Mouse (Mus musculus): ENCODE measurements at regions not wholly inside any gene's neighbourhood (a gene's known extent, or its start where the extent isn't known, plus 50 kb on each side); places are given as distances from the start of the nearest gene placed in this dataset.
"Not testable (repeated sequence)": the region's sequence is repeated elsewhere in the genome, so short reads cannot be mapped to it uniquely, and the experiment has no call there.

DNA sequence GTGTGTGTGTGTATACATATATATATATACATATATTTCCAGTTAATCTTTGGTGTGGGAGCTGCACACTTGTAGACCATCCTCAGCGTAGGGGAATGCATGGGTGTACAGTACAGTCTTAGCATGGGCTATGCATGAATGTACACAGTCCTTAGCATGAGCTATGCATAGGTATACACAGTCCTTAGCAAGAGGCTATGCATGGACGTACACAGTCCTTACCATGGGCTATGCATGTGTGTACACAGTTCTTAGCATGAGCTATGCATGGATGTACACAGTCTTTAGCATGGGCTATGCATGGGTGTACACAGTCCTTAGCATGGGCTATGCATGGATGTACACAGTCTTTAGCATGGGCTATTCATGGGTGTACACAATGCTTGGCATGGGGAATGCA lies 70.5 kb downstream of the Rchy1 start:
- no peak for DNase-seq (ENCODE audit: low read depth)

DNA sequence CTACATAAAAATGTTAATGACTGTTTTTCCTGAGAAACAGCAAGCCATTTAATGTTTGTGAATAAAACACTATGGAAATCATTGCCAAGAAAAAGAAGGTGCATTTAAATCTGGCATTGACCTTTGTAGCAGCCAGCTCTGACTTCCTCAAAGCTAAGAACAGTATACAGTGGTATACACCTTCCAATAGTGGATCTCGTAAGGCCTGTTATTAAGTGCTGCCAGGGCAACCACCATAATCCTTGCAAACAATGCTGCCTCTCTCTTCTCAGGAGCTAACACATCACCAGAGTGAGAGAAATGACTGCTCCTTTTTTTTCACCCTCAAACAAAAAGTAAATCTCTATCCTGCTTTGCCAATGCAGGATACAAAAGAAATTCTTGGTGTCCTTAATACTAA lies 81.1 kb downstream of the Rchy1 start:
- DNase-seq (ENCODE audit: low read depth) = no peak

DNA sequence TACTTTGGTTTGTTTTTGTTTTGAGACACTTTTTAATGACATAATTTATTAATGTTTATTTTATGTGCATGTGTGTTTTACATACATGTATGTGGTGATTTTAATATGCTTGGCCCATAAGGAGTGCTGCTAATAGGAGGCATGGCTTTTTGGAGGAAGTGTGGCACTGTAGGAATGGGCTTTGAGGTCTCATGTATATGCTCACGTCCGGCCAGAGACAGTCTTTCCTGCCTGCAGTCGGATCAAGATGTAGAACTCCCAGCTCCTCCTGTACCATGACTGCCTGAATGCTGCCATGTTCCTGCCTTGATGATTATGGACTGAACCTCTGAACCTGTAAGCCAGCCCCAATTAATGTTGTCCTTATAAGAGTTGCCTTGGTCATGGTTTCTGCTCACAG lies 82.6 kb downstream of the Rchy1 start:
- DNase-seq (ENCODE audit: low read depth) = no peak

DNA sequence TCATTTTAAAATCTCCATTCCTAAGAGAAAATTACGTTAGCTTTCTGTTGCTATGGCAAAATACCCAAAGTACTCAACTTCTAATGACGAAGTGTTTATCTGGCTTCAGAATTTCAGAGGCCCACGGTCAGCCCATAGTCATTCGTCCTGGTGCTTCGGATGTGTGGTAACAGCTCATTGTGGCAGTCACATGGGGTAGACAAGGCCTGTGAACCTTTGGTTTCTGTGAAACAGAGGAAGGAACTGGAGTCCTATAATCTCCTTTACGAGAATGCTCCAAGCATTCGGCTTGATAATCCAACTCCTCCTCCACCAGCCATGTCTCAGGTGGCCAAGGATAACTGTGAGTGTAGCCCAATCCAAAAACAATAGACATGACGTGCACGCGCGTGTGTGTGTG lies 84.2 kb downstream of the Rchy1 start:
- no peak for DNase-seq (ENCODE audit: low read depth)

DNA sequence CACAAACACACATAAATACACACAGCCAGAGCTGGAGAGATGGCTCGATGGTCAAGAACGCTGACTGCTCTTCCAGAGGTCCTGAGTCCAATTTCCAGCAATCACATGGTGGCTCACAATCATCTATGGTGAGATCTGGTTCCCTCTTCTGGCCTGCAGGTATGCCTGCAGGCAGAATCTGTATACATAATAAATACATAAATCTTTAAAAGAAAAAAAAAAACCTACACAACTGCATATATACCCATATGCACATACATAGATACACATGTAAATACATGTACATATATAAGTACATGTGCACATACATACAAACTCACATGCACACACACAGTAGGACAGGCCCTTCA lies 86.2 kb downstream of the Rchy1 start:
- DNase-seq (ENCODE audit: low read depth) = no peak

DNA sequence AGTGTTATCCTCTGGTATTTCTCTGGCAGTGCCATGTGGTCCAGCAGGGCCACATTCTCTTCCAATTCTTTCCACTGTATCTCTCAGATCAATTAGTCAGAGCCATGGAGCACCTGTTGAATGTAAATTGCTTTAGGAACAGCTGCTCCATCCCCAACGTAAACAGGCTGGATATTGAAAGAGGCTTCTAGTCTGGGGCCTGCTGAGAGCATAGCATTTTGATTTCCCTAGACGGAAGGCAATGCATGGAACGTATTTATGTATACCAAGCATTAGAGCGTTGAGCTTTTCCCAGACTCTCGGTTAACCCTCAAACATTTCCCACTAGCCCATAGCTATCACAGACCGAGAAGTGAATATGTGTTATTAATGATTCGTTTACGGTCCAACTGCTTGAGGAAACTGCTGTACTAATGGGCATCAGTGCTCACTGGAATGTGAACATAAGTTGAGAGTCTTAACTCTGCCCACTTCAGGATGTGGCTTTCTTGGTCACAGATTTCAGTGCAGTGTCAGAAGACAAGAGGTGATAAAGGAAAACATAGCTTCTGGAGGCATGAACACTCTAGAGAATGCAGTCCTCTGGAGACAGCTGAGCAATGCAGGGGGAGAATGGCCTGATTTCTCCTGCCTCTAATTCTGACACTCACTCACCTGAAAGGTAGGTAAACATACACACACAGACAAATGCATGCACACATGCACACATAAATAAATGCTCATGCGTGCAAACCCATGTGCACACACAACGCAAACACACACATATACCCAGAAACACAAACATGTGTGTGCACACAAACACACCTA lies 86.8 kb downstream of the Rchy1 start:
- no peak for DNase-seq (ENCODE audit: low read depth)

DNA sequence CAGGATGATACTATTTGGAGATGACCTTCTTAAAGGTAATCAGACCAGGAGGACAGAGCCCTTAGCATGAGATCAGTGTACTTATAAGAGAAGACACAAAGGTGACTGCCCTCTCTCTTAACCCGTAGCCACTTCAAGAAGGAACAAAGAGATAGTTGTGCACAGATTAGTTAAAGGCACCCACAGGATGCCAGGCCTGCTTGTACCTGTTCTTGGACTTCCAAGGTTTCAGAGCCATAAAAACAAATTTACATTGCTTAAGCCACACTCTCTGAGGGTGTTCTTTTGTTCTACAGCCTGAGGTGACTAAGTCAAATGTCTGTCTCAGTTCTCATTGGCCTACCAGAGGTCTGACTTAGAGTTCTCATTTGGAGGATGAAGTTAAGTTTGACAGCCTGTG lies 90.1 kb downstream of the Rchy1 start:
- DNase-seq (ENCODE audit: low read depth) = no peak

DNA sequence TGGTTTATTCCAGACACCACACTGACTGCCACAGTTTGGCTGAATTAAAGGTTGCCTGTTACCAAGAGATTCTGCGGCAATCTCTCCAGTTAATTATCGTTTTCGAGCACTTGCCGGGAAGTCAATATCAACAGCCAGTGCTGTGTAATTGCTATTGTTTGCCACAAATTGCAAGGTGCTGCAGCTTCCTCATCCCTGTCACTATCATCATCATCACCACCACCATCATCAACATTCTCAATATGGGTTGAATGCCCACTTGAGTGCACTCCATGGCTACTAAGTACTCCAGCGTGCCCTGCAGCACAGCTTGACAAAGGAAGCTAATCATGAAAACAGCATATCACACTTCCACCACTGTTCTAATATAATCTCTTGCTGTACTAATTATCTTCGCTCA lies 93.1 kb downstream of the Rchy1 start:
- DNase-seq (ENCODE audit: low read depth) = no peak

DNA sequence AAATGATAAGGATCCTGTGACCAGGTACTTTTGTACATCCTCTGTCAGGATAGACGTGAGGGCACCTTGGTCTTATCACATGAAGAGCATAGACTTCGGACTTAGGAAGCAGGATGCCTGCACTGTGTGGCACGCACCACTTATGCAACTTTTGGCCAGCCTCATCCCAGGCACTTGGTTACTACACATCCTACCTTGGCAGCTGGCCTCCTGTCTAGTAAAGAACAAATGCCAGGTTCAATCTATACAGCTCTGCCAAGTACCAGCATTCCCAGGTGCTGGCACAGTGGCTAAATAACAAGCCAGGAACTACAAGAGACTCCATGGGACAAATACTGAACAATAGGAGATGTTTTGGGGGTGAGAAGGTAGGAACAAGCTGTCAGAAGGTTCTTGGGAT lies 96.7 kb downstream of the Rchy1 start:
- no peak for DNase-seq (ENCODE audit: low read depth)

DNA sequence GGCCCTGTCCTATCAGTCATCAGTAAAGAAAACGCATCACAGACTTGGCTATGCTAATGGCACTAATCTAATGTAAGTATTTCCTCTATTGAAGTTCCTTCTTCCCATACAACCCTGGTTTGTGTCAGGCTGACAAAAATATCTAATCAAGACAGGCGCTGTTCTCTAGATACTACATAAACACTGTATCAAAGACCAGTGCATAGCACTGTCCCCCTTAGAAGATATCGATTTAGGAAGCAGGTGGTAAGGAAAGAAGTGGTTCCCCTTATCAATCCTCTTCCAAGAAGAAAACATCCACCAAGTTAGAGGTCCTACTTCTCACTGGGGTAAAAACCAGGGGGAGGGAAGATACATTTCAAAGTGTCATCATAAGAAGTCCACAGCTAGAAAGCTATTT lies 97.5 kb downstream of the Rchy1 start:
- no peak for DNase-seq (ENCODE audit: low read depth)

DNA sequence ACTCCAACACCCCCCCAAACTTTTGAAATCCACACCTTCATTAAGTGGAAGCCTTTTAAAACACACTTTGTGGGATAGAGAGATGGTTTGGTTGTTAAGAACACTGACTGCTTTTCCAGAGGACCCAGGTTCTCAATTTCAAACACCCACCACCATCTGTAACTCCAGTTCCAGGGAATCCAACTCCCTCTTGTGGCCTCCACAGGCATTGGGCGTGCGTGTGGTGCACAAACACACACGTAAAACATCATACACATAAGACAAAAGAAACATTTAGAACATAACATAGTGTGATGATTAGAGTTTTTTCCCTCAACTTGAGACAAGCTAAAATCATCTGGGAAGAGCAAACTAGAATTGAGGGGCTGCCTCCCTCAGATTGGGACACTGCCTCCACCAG lies 100.0 kb downstream of the Rchy1 start:
- DNase-seq (ENCODE audit: low read depth) = no peak

DNA sequence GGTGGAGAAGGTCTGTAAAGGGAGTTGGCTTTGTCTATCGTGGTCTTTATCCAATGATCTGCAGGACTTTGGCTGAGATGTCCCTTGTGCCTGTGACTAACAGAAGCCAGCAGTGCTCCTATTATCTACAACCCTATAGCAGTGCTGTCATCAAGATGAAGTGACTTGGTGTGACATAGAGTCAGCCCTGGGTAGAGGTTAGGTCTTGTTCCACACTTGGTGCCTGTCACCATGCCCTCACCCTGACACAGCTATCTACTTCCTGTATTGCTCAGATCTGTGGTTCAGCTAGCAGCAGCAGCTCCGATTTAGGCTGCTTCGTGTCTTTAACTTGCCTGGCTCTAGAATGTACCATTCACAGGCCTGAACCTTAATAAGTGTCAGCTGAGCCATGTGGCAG lies 100.6 kb downstream of the Rchy1 start:
- no peak for DNase-seq (ENCODE audit: low read depth)

DNA sequence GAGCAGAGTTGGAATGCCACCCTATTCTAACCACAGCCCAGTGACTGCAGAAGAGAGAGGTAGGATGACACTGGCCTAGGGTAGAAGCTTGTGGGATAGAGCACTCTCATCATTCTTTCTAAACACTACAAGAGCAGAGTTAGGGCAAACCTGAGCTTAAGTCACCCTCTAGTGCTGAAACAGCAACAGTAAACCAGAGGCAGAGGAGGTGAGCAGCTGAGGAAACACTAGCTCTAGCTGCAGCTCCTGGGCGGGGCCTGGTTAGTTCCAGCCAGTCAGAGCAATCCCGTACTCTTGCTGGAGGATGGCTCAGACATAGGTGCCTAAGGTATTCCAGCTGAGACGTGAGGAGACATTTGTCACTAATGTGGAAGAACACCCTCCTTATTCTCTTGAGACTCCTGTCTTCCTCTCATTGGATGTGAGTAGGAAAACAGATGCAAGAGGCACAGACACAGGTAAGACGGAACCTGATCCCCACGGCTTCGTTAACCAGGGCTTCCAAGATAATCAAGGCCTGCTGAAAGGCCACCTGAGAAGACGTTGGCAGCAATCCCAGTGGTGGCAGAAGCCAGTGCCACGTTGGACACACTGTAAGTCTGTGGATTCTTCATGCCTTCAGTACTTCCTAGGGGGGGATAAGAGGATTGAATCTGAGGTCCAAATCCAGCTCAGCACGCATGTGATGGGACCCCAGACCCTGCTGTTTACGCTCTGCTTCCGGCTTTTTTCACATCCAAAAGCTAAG lies 101.3 kb downstream of the Rchy1 start:
- no peak for DNase-seq (ENCODE audit: low read depth)

DNA sequence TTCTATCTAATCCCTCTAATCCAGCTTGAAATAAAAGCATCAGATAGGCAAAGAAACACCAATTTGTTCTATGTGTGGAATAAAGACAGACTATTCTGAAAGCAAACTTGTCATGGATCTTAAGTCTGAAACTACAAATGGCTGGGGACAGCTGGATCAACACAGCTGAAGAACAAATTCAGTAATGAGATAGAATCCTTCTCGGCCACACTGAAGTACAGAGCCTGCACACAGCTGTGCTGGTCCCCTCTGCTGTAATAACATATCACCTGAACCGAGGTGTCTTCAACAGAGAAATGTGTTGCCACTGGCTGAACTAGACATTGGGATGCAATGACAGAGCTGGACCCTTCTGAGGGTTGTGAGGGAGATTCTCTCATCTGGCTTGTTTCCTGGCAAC lies 102.4 kb downstream of the Rchy1 start:
- no peak for DNase-seq (ENCODE audit: low read depth)

DNA sequence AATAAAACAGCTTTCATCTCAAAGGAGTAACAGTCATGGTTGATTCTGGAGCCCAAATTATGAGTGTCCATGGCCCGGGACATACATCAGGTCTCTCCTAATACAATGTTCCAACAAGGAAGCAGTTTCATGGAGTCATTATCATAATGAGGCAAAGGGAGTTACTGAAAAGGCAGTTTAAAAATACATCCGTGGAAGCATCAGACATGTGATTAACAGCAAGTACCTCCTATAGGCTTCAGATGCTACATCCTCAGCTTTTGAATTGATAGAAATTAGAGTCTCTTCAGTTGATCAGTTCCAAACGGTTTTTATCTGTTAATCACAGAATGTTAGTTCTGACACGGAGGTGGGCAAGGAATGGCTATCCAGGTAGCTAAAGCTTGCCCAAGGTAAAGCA lies 110.5 kb downstream of the Rchy1 start:
- DNase-seq (ENCODE audit: low read depth) = no peak

DNA sequence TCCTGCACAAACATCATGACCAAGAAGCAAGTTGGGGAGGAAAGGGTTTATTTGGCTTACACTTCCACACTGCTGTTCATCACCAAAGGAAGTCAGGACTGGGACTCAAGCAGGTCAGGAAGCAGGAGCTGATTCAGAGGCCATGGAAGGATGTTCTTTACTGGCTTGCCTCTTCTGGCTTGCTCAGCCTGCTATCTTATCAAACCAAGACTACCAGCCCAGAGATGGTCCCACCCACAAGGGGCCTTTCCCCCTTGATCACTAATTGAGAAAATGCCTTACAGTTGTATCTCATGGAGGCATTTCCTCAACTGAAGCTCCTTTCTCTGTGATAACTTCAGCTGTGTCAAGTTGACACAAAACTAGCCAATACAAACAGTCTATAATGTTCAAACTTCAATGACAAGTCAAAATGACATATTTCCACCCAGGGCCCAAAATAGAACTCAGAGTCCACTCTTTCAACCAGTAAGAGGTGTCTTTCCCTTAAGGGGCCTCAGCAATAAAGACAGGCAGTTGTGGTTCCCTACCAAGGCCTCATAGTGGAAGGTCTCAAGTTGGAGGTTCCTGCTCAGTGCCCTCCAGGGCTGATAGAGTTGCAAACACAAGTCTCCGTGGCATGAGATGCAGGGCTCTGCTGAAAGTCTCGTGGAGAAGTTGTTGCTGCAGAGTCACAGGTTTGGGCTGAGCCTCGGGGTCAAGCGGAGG lies 111.9 kb downstream of the Rchy1 start:
- not testable (repeated sequence) for DNase-seq (ENCODE audit: low read depth)

DNA sequence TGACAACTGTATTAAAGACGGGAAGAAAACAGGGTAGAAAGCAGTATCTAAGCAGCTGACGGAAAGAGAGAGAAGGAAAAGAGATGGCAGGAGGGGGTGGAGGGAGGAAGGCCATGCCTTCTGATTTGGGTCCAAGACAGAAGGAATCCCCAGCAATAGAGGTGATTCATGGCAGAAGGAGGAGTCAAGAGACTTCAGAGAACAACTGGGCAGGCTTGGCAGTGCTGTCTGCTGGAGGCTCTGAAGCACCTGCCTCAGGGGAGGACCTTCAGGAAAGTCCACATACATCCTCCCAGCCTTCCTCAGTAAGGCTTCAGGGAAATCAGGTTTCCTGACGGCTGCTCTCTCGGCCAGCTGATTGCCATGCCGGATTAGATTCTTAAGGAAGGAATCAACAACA lies 112.4 kb downstream of the Rchy1 start:
- no peak for DNase-seq (ENCODE audit: low read depth)

DNA sequence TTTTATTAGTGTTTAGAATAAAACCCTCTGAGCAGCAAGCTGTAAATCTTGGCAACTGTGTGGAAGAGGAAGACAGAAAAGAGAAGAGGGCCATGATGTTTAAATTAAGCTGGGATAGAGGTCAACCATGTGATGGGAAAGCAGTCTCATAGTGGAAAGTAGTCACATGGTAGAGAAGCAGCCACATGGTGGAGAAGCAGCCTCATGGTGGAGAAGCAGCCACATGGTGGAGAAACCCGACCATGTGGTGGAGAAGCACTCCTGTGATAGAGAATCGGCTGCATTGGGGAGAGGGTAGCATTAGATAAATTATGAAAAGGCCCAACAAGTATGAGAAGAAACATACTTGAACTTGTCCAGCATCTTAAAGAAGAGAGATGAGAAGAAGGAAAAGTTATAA lies 113.3 kb downstream of the Rchy1 start:
- DNase-seq (ENCODE audit: low read depth) = no peak

DNA sequence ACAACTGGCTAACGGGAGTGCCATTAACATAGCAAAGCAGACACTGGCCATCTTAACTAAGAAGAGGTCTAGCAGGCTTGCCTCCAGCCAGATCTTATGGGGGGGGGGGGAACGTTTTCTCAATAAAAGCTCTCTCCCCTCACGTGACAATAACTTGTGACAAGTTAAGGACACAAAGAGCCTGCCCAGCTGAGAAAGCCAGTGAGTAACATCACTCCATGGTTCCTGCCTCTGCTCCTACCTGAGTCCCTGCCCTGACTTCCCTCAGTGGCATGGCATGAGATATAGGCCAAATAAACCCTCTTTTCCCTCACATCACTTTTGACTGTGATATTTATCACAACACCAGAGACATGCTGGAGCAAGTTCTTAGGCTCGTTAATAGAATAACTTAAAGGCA lies 113.8 kb downstream of the Rchy1 start:
- no peak for DNase-seq (ENCODE audit: low read depth)

DNA sequence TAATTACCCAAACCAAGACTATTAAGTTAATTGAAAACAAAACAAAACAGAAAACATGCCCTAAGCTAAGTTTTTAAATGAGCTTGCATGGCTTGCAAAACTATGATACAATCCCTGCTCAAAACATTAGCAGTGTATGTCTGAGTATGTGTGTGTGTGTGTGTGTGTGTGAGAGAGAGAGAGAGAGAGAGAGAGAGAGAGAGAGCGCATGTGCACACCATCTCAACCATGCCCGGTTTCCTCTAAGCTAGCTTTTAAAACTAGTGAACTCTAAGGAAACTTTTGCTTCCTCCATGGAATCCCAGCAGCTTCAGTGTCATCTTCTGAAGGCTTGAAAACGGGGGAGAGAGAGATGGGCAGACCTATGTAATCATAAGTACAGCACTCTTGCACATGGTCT lies 114.3 kb downstream of the Rchy1 start:
- no peak for DNase-seq (ENCODE audit: low read depth)

DNA sequence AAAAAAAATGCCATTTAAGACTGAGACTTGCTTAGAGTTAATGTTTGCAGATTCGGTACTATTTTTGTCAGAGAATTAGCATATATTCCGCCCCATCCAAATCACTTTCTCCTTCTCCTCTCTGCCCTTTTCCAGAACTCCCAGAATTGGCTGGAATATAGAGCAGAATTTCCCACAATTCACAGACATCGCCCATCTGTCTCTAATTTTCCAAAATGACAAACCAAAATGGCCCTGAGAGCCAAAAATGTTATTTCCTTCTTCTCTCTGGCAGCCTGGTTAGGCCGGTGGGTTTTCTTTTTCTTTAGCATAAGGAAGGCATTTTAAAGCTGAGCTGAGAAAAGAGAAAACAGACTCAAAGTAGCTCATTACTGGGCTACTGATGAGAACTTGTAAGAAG lies 119.8 kb downstream of the Rchy1 start:
- no peak for DNase-seq (ENCODE audit: low read depth)

DNA sequence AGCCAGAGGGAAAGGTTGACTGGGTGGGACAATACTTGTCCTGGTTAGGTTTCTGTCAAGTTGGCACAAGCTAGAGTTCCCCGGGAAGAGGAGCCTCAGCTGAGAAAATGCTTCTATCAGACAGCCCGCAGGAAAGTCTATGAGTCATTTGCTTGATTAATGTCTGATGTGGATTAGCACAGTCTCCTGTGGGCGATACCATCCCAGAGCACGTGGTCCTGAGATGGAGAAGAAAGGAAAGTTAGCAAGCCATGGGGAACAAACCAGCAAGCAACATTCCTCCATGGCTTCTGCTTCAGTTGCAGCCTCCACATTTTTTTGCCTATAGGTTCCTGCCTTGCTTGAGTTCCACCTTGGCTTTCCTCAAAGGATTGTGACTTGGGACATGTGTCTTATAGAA lies 121.8 kb downstream of the Rchy1 start:
- DNase-seq (ENCODE audit: low read depth) = no peak

DNA sequence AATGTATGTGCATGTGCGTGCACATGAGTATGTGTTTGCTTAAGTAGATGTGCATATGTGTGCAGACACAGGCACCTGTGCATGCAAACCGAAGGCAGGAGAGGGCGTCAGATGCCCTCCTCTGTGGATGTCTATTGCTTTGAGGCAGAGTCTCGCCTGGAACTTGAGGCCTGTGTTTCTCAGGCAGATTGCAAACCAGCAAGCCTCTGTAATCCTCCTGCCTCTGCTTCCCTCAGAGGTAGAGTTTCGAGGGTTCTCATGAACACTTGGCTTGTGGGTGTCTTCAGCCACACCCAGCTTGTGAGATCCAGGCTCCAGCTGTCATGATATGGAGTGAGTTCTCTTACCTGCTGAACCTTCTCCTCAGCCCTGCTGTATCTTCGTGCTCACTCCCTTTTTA lies 134.4 kb downstream of the Rchy1 start:
- DNase-seq (ENCODE audit: low read depth) = no peak

Measured in induced T-regulatory cell, adult 2 months (primary cell).